Mouse (Mus musculus) thymus, adult 18-20 months (tissue): ENCODE results near the gene Prr23a3.

Source experiments
- DNase-seq, 2 experiments: peaks; one replicate each; pipeline ENCODE4 v3.0.0; 2022; ENCODE audit warnings: mixed read lengths in 2 of 2

The Prr23a3 gene

DNA sequence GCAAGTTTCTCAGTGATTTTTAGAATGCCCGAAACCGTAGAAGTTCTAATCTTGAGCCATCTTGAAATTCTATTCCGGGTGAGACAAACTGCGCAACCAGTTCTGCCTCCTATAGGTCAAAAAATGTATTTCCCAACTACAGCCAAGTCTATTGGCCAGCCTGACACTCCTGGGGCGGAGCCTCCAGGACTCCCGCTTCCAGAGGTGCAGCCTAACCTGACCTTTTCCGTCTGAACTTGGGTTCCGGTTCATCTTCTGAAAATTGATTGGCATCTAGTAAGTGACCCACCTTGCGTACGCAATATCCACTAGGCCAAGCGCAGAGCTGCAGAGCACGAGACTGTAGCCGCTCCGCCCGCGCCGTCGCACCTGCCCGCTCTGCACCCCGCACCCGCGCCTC is at the start of gene Prr23a3:
TSS of gene Prr23a3 (plus strand) at position 197 of the 400 bp plus-strand sequence.
- DNase-seq = no peak

- DNase-seq = no peak
Measured at GRCm38 (mm10) chr9:98816066-98816465, 48.5 kb upstream of the Prr23a3 start.

GRCm38 (mm10) chr9:98817592-98817991 is 47.0 kb upstream of the Prr23a3 start:
- no peak for DNase-seq

GRCm38 (mm10) chr9:98818971-98819370 is 45.6 kb upstream of the Prr23a3 start:
- no peak for DNase-seq

- no peak for DNase-seq
Measured at GRCm38 (mm10) chr9:98819481-98819880, 45.1 kb upstream of the Prr23a3 start.

GRCm38 (mm10) chr9:98820461-98820860 is 44.1 kb upstream of the Prr23a3 start:
- no peak for DNase-seq

DNA sequence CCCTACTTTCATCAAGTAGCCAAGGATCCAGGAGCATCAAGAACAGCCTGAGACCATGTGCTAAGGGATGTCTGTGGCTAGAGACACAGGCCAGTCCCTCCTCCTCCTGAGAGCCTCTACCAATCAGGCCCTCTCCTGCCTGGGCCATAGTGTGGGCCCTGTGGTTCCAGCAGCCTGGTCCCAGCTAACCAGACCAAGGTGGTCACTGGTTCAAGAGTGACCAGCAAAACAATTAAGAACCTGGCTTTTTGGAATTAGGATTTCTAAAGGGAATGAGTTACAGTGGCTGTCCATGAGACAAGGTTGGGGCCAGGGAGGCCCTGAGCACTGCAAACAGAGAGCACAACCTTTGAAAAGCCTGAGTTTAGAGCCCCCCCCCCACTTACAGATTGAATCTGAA is 43.5 kb upstream of the Prr23a3 start:
- DNase-seq = no peak

- DNase-seq = no peak
Measured at GRCm38 (mm10) chr9:98823805-98824204, 40.8 kb upstream of the Prr23a3 start.

DNA sequence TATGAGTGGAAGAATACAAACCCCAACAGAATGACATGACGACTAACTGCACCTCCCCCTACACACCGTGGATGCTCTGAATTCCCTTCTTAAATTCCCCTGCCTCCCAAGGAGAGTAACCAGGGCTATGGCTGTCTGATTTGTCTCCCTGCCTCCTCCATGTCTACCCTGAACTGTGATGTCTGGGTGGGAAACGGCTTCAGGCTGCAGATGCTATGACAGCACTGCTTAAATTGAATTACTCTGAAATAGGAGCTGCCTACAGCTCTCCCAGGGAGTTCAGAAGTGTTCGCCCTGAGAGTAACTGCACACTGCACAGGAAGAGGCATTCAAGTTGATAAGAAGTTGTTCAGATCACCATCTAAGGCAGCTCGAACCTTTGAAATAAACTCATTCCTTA is 35.1 kb upstream of the Prr23a3 start:
- no peak for DNase-seq

- no peak for DNase-seq
Measured at GRCm38 (mm10) chr9:98837537-98838074, 27.0 kb upstream of the Prr23a3 start.

- DNase-seq = no peak
Measured at GRCm38 (mm10) chr9:98842117-98842516, 22.4 kb upstream of the Prr23a3 start, which contains the start of gene Prr23a1. TSS of gene Prr23a1 (plus strand) at chr9:98842503.

GRCm38 (mm10) chr9:98856210-98856609 is 8.4 kb upstream of the Prr23a3 start, which contains the start of gene Prr23a2:
TSS of gene Prr23a2 (plus strand) at chr9:98856494.
- DNase-seq = no peak

GRCm38 (mm10) chr9:98863463-98863862 is 1.1 kb upstream of the Prr23a3 start:
- DNase-seq = no peak

DNA sequence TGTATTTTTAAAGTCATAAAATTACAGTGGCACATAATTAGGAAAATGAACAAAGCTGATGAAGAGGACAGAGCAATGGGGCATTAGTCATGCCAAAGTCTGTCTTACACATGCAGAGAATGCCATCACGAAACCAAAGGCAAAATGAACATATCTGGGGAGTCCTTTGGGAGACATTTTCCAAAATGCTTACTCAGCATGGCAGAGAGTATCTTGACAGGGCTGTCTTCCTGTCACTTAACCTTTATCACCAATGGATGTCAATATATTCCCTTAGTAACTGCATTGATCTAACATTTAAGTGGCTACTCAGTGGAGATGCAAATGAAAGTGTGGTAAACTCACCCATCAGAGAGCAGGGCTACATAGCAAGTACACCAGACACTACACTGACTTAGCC is 36.9 kb downstream of the Prr23a3 start:
- DNase-seq = no peak

DNA sequence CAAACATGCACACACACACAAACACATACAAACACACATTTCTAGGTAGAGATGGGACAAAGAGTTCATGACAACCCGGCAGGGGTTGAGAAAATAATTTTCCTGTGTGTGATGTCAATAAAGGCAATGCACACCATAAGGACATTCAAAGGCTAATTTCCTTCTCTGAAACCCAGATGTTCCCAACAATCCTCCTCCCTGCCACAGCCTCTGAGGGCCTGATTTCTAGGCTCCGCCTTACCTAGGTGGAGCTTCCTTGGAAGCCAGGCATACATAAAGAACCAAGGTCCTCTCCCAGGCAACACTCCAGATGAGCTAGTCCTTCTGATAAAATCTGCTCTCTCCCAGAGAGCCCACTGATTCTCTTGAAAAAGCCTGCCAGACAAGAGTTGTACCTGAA is 38.3 kb downstream of the Prr23a3 start, which contains the start of gene 7420426K07Rik:
TSS of gene 7420426K07Rik (plus strand) at position 301 of the 400 bp plus-strand sequence.
- DNase-seq = no peak
